Mouse (Mus musculus) lung, embryonic 15.5 days (tissue): Measurements from ENCODE around the gene Sertad4. TPM values are rescaled to one million over a fixed set of nuclear protein-coding genes. Genes with fewer than 3 reads are reported as not detected.

Source experiments
- ATAC-seq: fragments of 200-750 bp; cut with Nextera tagmentation; 2 replicates; pipeline ENCODE4 v1.8.0; 2017; ENCODE audit warnings: moderate number of reproducible peaks, borderline replicate concordance; ENCODE audit not compliant: low FRiP score, low TSS enrichment; ENCODE audit errors: extremely low read depth
- H3K27ac ChIP-seq: fragments of 300-500 bp; sonication (generic); 2 replicates; pipeline ENCODE4 v1.5.1; 2015; ENCODE audit warnings: moderate library complexity, mild to moderate bottlenecking, inconsistent platforms
- H3K27me3 ChIP-seq: fragments of 300-500 bp; sonication (generic); 2 replicates; pipeline ENCODE4 v1.6.1; 2015; ENCODE audit warnings: inconsistent platforms
- H3K36me3 ChIP-seq: fragments of 300-500 bp; sonication (generic); 2 replicates; pipeline ENCODE4 v1.6.1; 2015; ENCODE audit warnings: inconsistent platforms
- H3K4me1 ChIP-seq: fragments of 300-500 bp; sonication (generic); 2 replicates; pipeline ENCODE4 v1.6.1; 2015; ENCODE audit warnings: inconsistent platforms
- H3K4me2 ChIP-seq: fragments of 300-500 bp; sonication (generic); 2 replicates; pipeline ENCODE4 v1.6.1; 2015; ENCODE audit warnings: inconsistent platforms, mild to moderate bottlenecking, moderate library complexity
- H3K4me3 ChIP-seq: fragments of 300-500 bp; sonication (generic); 2 replicates; pipeline ENCODE4 v1.5.1; 2015; ENCODE audit warnings: mild to moderate bottlenecking, inconsistent platforms
- H3K9ac ChIP-seq: fragments of 300-500 bp; sonication (generic); 2 replicates; pipeline ENCODE4 v1.6.1; 2015; ENCODE audit warnings: inconsistent platforms
- H3K9me3 ChIP-seq: fragments of 300-500 bp; sonication (generic); 2 replicates; pipeline ENCODE4 v1.6.1; 2016; ENCODE audit warnings: inconsistent platforms
- WGBS: fragments of 180-500 bp; shearing (Covaris S2); methylation state at CpG from one replicate; pipeline ENCODE4 v1.1.7; 2015; 5-methylcytosine and 5-hydroxymethylcytosine counted together
- polyA plus RNA-seq: library from polyadenylated mRNA; unstranded; fragments of >200 nt; fragmentation: Nextera tagmentation; extraction: Ambion mirVana; gene quantifications from 2 replicates; pipeline ENCODE4 v1.2.1, GENCODE M21; 2015

Sertad4 gene
- polyA plus RNA-seq, 1 experiment from 2014 or later = 18.9 TPM

GRCm38 (mm10) chr1:192851126-192851525 lies 4.4 kb downstream of the Sertad4 start:
- Histone ChIP-seq H3K4me1 (peaks cover 51% of the 10 kb centered on the region), H3K9me3 (no peaks in the 10 kb centered on the region), H3K4me3 (no peak overlapping the region), H3K27me3 (peaks cover 6% of the 10 kb centered on the region), H3K9ac (0 out of 2 replicates have a peak overlapping the region, but pooled peaks have one; percentile 19), H3K27ac (peak overlapping the region; percentile 75), H3K4me2 (peak overlapping the region; percentile 28), H3K36me3 (peaks cover 36% of the 10 kb centered on the region)
- 7% methylated on average over 2 of the region's 2 CpGs for WGBS
- no peak for ATAC-seq

- no peak for ATAC-seq
- 36% methylated on average over 5 of the region's 5 CpGs for WGBS
- H3K4me2 ChIP-seq = no peak overlapping the region
- H3K27ac ChIP-seq = no peak overlapping the region
- H3K9me3 ChIP-seq = no peaks in the 10 kb centered on the region
- H3K27me3 ChIP-seq = peaks cover 3% of the 10 kb centered on the region; the same call in 1 of the 2 replicates
- H3K9ac ChIP-seq = no peak overlapping the region
- peaks cover 48% of the 10 kb centered on the region for H3K4me1 ChIP-seq
- peaks cover 42% of the 10 kb centered on the region for H3K36me3 ChIP-seq
- H3K4me3 ChIP-seq = no peak overlapping the region
Measured at GRCm38 (mm10) chr1:192849616-192850015, 5.9 kb downstream of the Sertad4 start.

- no peak overlapping the region for H3K4me3 ChIP-seq
- ATAC-seq = no peak
- H3K27ac ChIP-seq = no peak overlapping the region
- peaks cover 42% of the 10 kb centered on the region for H3K36me3 ChIP-seq
- no peak overlapping the region for H3K4me2 ChIP-seq
- no peaks in the 10 kb centered on the region for H3K27me3 ChIP-seq
- no peak overlapping the region for H3K9ac ChIP-seq
- WGBS = 69% methylated on average over 3 of the region's 3 CpGs
- no peaks in the 10 kb centered on the region for H3K9me3 ChIP-seq
- peaks cover 25% of the 10 kb centered on the region for H3K4me1 ChIP-seq
Measured at GRCm38 (mm10) chr1:192847254-192847653, 8.3 kb downstream of the Sertad4 start.

- peaks cover 7% of the 10 kb centered on the region for H3K4me1 ChIP-seq
- peak; percentile 50; the same call in 1 of the 2 replicates for ATAC-seq
- no peaks in the 10 kb centered on the region for H3K9me3 ChIP-seq
- peaks cover under 1% of the 10 kb centered on the region; the same call in 1 of the 2 replicates for H3K27me3 ChIP-seq
- no peak overlapping the region for H3K4me3 ChIP-seq
- 0 out of 2 replicates have a peak overlapping the region, but pooled peaks have one; percentile 5 for H3K27ac ChIP-seq
- 45% methylated on average over 9 of the region's 9 CpGs for WGBS
- no peak overlapping the region for H3K9ac ChIP-seq
- no peak overlapping the region for H3K4me2 ChIP-seq
- peaks cover 7% of the 10 kb centered on the region; the same call in 1 of the 2 replicates for H3K36me3 ChIP-seq
Measured at GRCm38 (mm10) chr1:192841094-192841813, 14.3 kb downstream of the Sertad4 start.

- Histone ChIP-seq H3K4me1 (peaks cover 7% of the 10 kb centered on the region), H3K27ac (no peak overlapping the region), H3K4me2 (no peak overlapping the region), H3K4me3 (no peak overlapping the region), H3K27me3 (peaks cover 6% of the 10 kb centered on the region; the same call in 1 of the 2 replicates), H3K9me3 (no peaks in the 10 kb centered on the region), H3K36me3 (0 out of 2 replicates have a peak, but pooled peaks cover 3% of the 10 kb centered on the region), H3K9ac (no peak overlapping the region)
- WGBS = 81% methylated on average over 2 of the region's 2 CpGs
- ATAC-seq = no peak
Measured at GRCm38 (mm10) chr1:192840655-192841054, 14.9 kb downstream of the Sertad4 start.

- H3K36me3 ChIP-seq = no peaks in the 10 kb centered on the region
- H3K27me3 ChIP-seq = peaks cover 32% of the 10 kb centered on the region
- H3K9ac ChIP-seq = peak overlapping the region; percentile 46
- peak overlapping the region; percentile 94 for H3K4me2 ChIP-seq
- H3K4me1 ChIP-seq = peaks cover 35% of the 10 kb centered on the region
- peak overlapping the region; percentile 76 for H3K27ac ChIP-seq
- WGBS = 7% methylated on average over 18 of the region's 18 CpGs
- H3K4me3 ChIP-seq = peak overlapping the region; percentile 50
- H3K9me3 ChIP-seq = no peaks in the 10 kb centered on the region
- ATAC-seq = peak; percentile 50; the same call in 1 of the 2 replicates
Measured at GRCm38 (mm10) chr1:192835211-192835681, 20.3 kb downstream of the Sertad4 start.

GRCm38 (mm10) chr1:192834361-192835210 lies 21.0 kb downstream of the Sertad4 start:
- H3K27ac ChIP-seq = peak overlapping the region; percentile 76
- peaks cover 32% of the 10 kb centered on the region for H3K27me3 ChIP-seq
- peak overlapping the region; percentile 50 for H3K4me3 ChIP-seq
- peak overlapping the region; percentile 46 for H3K9ac ChIP-seq
- WGBS = 3% methylated on average over 63 of the region's 63 CpGs
- peaks cover 38% of the 10 kb centered on the region for H3K4me1 ChIP-seq
- H3K4me2 ChIP-seq = peak overlapping the region; percentile 94
- H3K36me3 ChIP-seq = no peaks in the 10 kb centered on the region
- no peaks in the 10 kb centered on the region for H3K9me3 ChIP-seq
- ATAC-seq = peak; percentile 76

GRCm38 (mm10) chr1:192833586-192833985 lies 22.0 kb downstream of the Sertad4 start:
- H3K27me3 ChIP-seq = peaks cover 32% of the 10 kb centered on the region
- peaks cover 38% of the 10 kb centered on the region for H3K4me1 ChIP-seq
- 40% methylated on average over 26 of the region's 26 CpGs for WGBS

GRCm38 (mm10) chr1:192833097-192833496 lies 22.5 kb downstream of the Sertad4 start:
- Histone ChIP-seq H3K4me3 (no peak overlapping the region), H3K9me3 (no peaks in the 10 kb centered on the region), H3K9ac (no peak overlapping the region), H3K4me2 (no peak overlapping the region), H3K27me3 (peaks cover 32% of the 10 kb centered on the region), H3K4me1 (peaks cover 41% of the 10 kb centered on the region), H3K27ac (no peak overlapping the region), H3K36me3 (no peaks in the 10 kb centered on the region)
- WGBS = 45% methylated on average over 4 of the region's 4 CpGs
- no peak for ATAC-seq

More at GRCm38 (mm10) chr1:192833586-192833985, 22.0 kb downstream of the Sertad4 start:
- Histone ChIP-seq H3K9me3 (no peaks in the 10 kb centered on the region), H3K4me3 (no peak overlapping the region), H3K36me3 (no peaks in the 10 kb centered on the region), H3K9ac (no peak overlapping the region), H3K27ac (no peak overlapping the region), H3K4me2 (no peak overlapping the region)
- ATAC-seq = no peak

GRCm38 (mm10) chr1:192832338-192832737 lies 23.2 kb downstream of the Sertad4 start:
- whole genome bisulfite sequencing = 66% methylated on average over 2 of the region's 2 CpGs
- H3K4me3 ChIP-seq = no peak overlapping the region
- H3K9me3 ChIP-seq = no peaks in the 10 kb centered on the region
- no peaks in the 10 kb centered on the region for H3K36me3 ChIP-seq
- H3K4me1 ChIP-seq = peaks cover 41% of the 10 kb centered on the region
- no peak for ATAC-seq
- peaks cover 32% of the 10 kb centered on the region for H3K27me3 ChIP-seq
- no peak overlapping the region for H3K9ac ChIP-seq
- no peak overlapping the region for H3K27ac ChIP-seq
- no peak overlapping the region for H3K4me2 ChIP-seq

GRCm38 (mm10) chr1:192830444-192830843 lies 25.1 kb downstream of the Sertad4 start:
- WGBS = 25% methylated on average over 6 of the region's 6 CpGs
- no peak overlapping the region for H3K4me2 ChIP-seq
- no peaks in the 10 kb centered on the region for H3K9me3 ChIP-seq
- no peak overlapping the region for H3K9ac ChIP-seq
- H3K27me3 ChIP-seq = peaks cover 26% of the 10 kb centered on the region
- no peaks in the 10 kb centered on the region for H3K36me3 ChIP-seq
- ATAC-seq = no peak
- peak overlapping the region; percentile 41 for H3K27ac ChIP-seq
- peaks cover 40% of the 10 kb centered on the region for H3K4me1 ChIP-seq
- H3K4me3 ChIP-seq = no peak overlapping the region
